Comparison of ENCODE assay signal across 29 mouse cellular contexts in genomic region chr3:77800776-77801175, GRCm38 (mm10).
DNase-seq lines count a peak whose midpoint lies in the region; ATAC-seq and TF ChIP-seq lines count a peak whose summit lies in the region.
"Had no signal": no experiment of that assay in that cellular context is flagged by ENCODE, and none has a peak within 500 bp of the region (broad histone marks: within the 10 kb centered on the region; RNA-seq: fewer than 3 reads in every experiment).

No protein-coding gene starts in this region.

- peak; percentile 10 to 57 for DNase-seq in layer of hippocampus, postnatal 14 days (ENCODE audit: low spot score in 2 of 2)
- DNase-seq in layer of hippocampus, adult 11-12 months (ENCODE audit: low spot score), result no peak
- peak; percentile 20 for DNase-seq in cerebellum, adult 11-12 months
- peak; percentile 45 for DNase-seq in cerebellum, adult 9-10 months
- peak; percentile 34 to 47 for DNase-seq in cerebellum, postnatal 36 days
- DNase-seq in stomach, postnatal 0 days (ENCODE audit: low spot score), result no peak
- DNase-seq: adrenal gland, postnatal 25 days; B cell, adult 2 months; embryo, embryonic 11 days; forebrain, postnatal 0 days; gastrocnemius, postnatal 10 days; kidney, adult 2 months; kidney, postnatal 36 days; right cerebral cortex, postnatal 25 days; spleen, adult 18-20 months; thymus, adult 18-20 months; thymus, postnatal 25 days had no signal

- 77% methylated on average over 2 of the region's 2 CpGs for WGBS in stomach, postnatal 0 days

- H3K9me3 ChIP-seq in stomach, postnatal 0 days (ENCODE audit: control insufficient read depth, low read length), result no peaks in the 10 kb centered on the region
- H3K9me3 ChIP-seq: embryonic facial prominence, embryonic 12.5 days; heart, embryonic 10.5 days; heart, embryonic 15.5 days; hindbrain, embryonic 12.5 days; intestine, embryonic 15.5 days; limb, embryonic 12.5 days; liver, embryonic 15.5 days; lung, embryonic 15.5 days; midbrain, embryonic 10.5 days; midbrain, embryonic 15.5 days had no signal

- TF ChIP-seq EP300 in stomach, postnatal 0 days (optimal IDR thresholded peaks at IDR 0.05), result no peak

- no peaks in the 10 kb centered on the region for H3K36me3 ChIP-seq in stomach, postnatal 0 days (ENCODE audit: control insufficient read depth, insufficient read depth, low read length)
- H3K36me3 ChIP-seq: embryonic facial prominence, embryonic 12.5 days; heart, embryonic 10.5 days; heart, embryonic 15.5 days; hindbrain, embryonic 12.5 days; intestine, embryonic 15.5 days; limb, embryonic 12.5 days; liver, embryonic 15.5 days; lung, embryonic 15.5 days; midbrain, embryonic 10.5 days; midbrain, embryonic 15.5 days had no signal

- H3K4me1 ChIP-seq in stomach, postnatal 0 days (replicated peaks; ENCODE audit: control insufficient read depth, insufficient read depth), result no peaks in the 10 kb centered on the region
- H3K4me1 ChIP-seq: embryonic facial prominence, embryonic 12.5 days; heart, embryonic 10.5 days; heart, embryonic 15.5 days; hindbrain, embryonic 12.5 days; intestine, embryonic 15.5 days; limb, embryonic 12.5 days; liver, embryonic 15.5 days; lung, embryonic 15.5 days; midbrain, embryonic 10.5 days; midbrain, embryonic 15.5 days had no signal

- no peak for ATAC-seq in erythroblast, adult 5-6 weeks (replicated peaks; ENCODE audit: low FRiP score, poor library complexity, severe bottlenecking)
- no peak for ATAC-seq in stomach, postnatal 0 days (ENCODE audit: low FRiP score, low TSS enrichment)
- ATAC-seq: forebrain, postnatal 0 days; hindbrain, postnatal 0 days; intestine, embryonic 15.5 days; midbrain, embryonic 15.5 days had no signal

- H3K27ac ChIP-seq in stomach, postnatal 0 days (replicated peaks), result no peak overlapping the region
- H3K27ac ChIP-seq: embryonic facial prominence, embryonic 12.5 days; heart, embryonic 10.5 days; heart, embryonic 15.5 days; hindbrain, embryonic 12.5 days; hindbrain, postnatal 0 days; intestine, embryonic 15.5 days; limb, embryonic 12.5 days; liver, embryonic 15.5 days; lung, embryonic 15.5 days; midbrain, embryonic 10.5 days; midbrain, embryonic 15.5 days had no signal

- H3K4me2 ChIP-seq in stomach, postnatal 0 days (replicated peaks; ENCODE audit: low read depth), result no peak overlapping the region
- H3K4me2 ChIP-seq: embryonic facial prominence, embryonic 12.5 days; heart, embryonic 15.5 days; hindbrain, embryonic 12.5 days; intestine, embryonic 15.5 days; limb, embryonic 12.5 days; liver, embryonic 15.5 days; lung, embryonic 15.5 days; midbrain, embryonic 15.5 days had no signal

- no peaks in the 10 kb centered on the region for H3K27me3 ChIP-seq in stomach, postnatal 0 days (ENCODE audit: control insufficient read depth, insufficient read depth, low read length)
- H3K27me3 ChIP-seq: embryonic facial prominence, embryonic 12.5 days; heart, embryonic 15.5 days; hindbrain, embryonic 12.5 days; intestine, embryonic 15.5 days; limb, embryonic 12.5 days; liver, embryonic 15.5 days; lung, embryonic 15.5 days; midbrain, embryonic 15.5 days had no signal

- H3K4me3 ChIP-seq in stomach, postnatal 0 days (ENCODE audit: low read depth, low read length), result no peak overlapping the region
- H3K4me3 ChIP-seq: embryonic facial prominence, embryonic 12.5 days; heart, embryonic 10.5 days; heart, embryonic 15.5 days; hindbrain, embryonic 12.5 days; intestine, embryonic 15.5 days; limb, embryonic 12.5 days; liver, embryonic 15.5 days; lung, embryonic 15.5 days; midbrain, embryonic 10.5 days; midbrain, embryonic 15.5 days had no signal

- no peak for TF ChIP-seq CTCF in stomach, postnatal 0 days (IDR thresholded peaks at IDR 0.05; ENCODE audit: low read depth)

- H3K9ac ChIP-seq in stomach, postnatal 0 days (ENCODE audit: low read length), result no peak overlapping the region
- H3K9ac ChIP-seq: embryonic facial prominence, embryonic 12.5 days; forebrain, postnatal 0 days; heart, embryonic 15.5 days; hindbrain, embryonic 12.5 days; intestine, embryonic 15.5 days; limb, embryonic 12.5 days; liver, embryonic 15.5 days; lung, embryonic 15.5 days; midbrain, embryonic 15.5 days had no signal

Comparison
In these comparisons a context has a peak if more than half of its experiments do, and no peak if none do; other contexts are left out.
1. DNase-seq: peak in layer of hippocampus, postnatal 14 days (2 of 2), cerebellum, adult 11-12 months (single experiment), cerebellum, adult 9-10 months (single experiment) and cerebellum, postnatal 36 days (2 of 2); none in layer of hippocampus, adult 11-12 months (single experiment) and stomach, postnatal 0 days (single experiment).